Mouse (Mus musculus) limb, embryonic 14.5 days (tissue): ENCODE results near the gene Trmt2b. TPM values are rescaled to one million over a fixed set of nuclear protein-coding genes. Genes with fewer than 3 reads are reported as not detected.
A peak's percentile ranks its signal among the peaks of the same experiment; 100 is the strongest.

Experiments used
- ATAC-seq: fragments of 200-750 bp; cut with Nextera tagmentation; 2 replicates; pipeline ENCODE4 v1.8.0; 2017; ENCODE audit warnings: low read depth, moderate number of reproducible peaks, moderate TSS enrichment; ENCODE audit not compliant: low FRiP score
- DNase-seq: peaks from one replicate; pipeline ENCODE4 v3.0.0-alpha.2; 2015; ENCODE audit warnings: low spot score
- H3K27ac ChIP-seq: fragments of 300-500 bp; sonication (generic); replicated peaks from 2 replicates; pipeline ENCODE4 v1.5.1; 2014; ENCODE audit warnings: low read depth, mild to moderate bottlenecking, low read length, moderate library complexity, mixed read lengths
- H3K27me3 ChIP-seq: fragments of 300-500 bp; sonication (generic); 2 replicates; pipeline ENCODE4 v1.6.1; 2014; ENCODE audit warnings: low read length, mixed read lengths; ENCODE audit not compliant: control insufficient read depth, insufficient read depth
- H3K36me3 ChIP-seq: fragments of 300-500 bp; sonication (generic); 2 replicates; pipeline ENCODE4 v1.6.1; 2014; ENCODE audit warnings: mild to moderate bottlenecking, low read length, moderate library complexity, mixed read lengths; ENCODE audit not compliant: control insufficient read depth, insufficient read depth
- H3K4me1 ChIP-seq: fragments of 300-500 bp; sonication (generic); 2 replicates; pipeline ENCODE4 v1.6.1; 2014; ENCODE audit warnings: antibody characterized with exemption, low read length, mixed read lengths; ENCODE audit not compliant: control insufficient read depth, insufficient read depth
- H3K4me2 ChIP-seq: fragments of 300-500 bp; sonication (generic); replicated peaks from 2 replicates; pipeline ENCODE4 v1.6.1; 2014; ENCODE audit warnings: low read depth, mild to moderate bottlenecking, low read length, moderate library complexity; ENCODE audit not compliant: severe bottlenecking
- H3K4me3 ChIP-seq: fragments of 300-500 bp; sonication (generic); replicated peaks from 2 replicates; pipeline ENCODE4 v1.5.1; 2014; ENCODE audit warnings: low read length
- H3K9ac ChIP-seq: fragments of 300-500 bp; sonication (generic); 2 replicates; pipeline ENCODE4 v1.6.1; 2014; ENCODE audit warnings: mild to moderate bottlenecking, low read depth, low read length, moderate library complexity; ENCODE audit not compliant: severe bottlenecking
- H3K9me3 ChIP-seq: fragments of 300-500 bp; sonication (generic); 2 replicates; pipeline ENCODE4 v1.6.1; 2016; ENCODE audit warnings: low read length; ENCODE audit not compliant: control insufficient read depth
- POLR2A ChIP-seq: fragments of 200-500 bp; IDR thresholded peaks from 2 replicates; pipeline ENCODE4 v1.8.0; 2012; ENCODE audit warnings: inconsistent platforms, mild to moderate bottlenecking, moderate library complexity, borderline replicate concordance; ENCODE audit not compliant: insufficient read depth, insufficient read length; ENCODE audit errors: extremely low read depth
- WGBS: fragments of 180-500 bp; shearing (Covaris S2); extraction: QIAGEN DNeasy Blood & Tissue Kit; methylation state at CpG from one replicate; pipeline ENCODE4 v1.1.7; 2014; 5-methylcytosine and 5-hydroxymethylcytosine counted together
- polyA plus RNA-seq, 2 experiments: library from polyadenylated mRNA; depleted of rRNA in 1 of 2; stranded (reverse) in 1 of 2; unstranded in 1 of 2; fragments of >200 nt; fragmentation: Nextera tagmentation in 1 of 2; extraction: Ambion mirVana in 1 of 2; gene quantifications; 2 replicates each; pipeline versions ENCODE4 v1.2.1 to v1.2.3; 2012 to 2014

The Trmt2b gene
- polyA plus RNA-seq, 2 experiments, result 11.3 to 18.2 TPM

DNA sequence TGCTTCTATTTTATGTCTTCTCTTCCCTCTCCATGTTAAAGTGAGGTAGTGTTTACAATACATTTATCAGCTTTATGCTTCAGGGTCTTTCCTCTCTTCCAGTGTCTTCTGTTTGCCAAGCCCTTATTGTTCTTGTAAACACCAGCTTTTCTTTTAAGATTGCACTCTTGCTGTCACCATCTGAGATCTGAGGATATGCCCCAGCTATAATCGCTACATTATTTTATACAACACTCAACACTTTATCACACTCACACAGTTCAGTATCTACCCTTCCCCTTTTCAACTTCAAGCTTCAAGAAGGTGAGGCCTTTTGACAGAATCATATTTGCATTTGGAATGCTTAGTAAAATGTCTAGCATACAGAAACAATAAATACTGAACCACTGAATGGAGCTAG, 26.5 kb upstream of the Trmt2b start:
- Histone ChIP-seq H3K9me3 (no peaks in the 10 kb centered on the region), H3K27ac (no peak overlapping the region), H3K4me1 (no peaks in the 10 kb centered on the region), H3K36me3 (no peaks in the 10 kb centered on the region), H3K4me3 (no peak overlapping the region), H3K27me3 (no peaks in the 10 kb centered on the region), H3K9ac (no peak overlapping the region), H3K4me2 (no peak overlapping the region)
- TF ChIP-seq POLR2A, result no peak
- DNase-seq (no peak), ATAC-seq (no peak)
- 96% methylated on average over 1 of the region's 1 CpGs for WGBS

DNA sequence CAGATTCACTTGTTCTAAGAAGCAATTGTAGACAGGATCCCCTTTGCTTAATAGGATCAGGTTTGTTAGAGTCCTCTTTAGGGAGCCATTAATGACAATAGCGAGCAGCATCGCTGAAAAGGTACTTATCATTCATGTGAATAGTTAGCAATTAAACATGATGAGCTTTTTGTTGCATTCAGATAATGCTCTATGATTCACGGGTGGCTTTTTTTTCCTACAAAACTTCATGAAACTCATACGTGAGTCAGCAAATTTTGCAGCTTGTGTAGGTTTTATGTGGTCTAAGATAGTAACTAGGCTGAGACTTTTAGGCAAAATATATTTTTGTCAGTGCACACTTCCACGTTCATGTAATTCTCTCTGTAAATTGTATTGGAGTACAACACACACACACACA, 23.4 kb upstream of the Trmt2b start:
- Histone ChIP-seq H3K4me1 (no peaks in the 10 kb centered on the region), H3K4me2 (no peak overlapping the region), H3K27ac (no peak overlapping the region), H3K9me3 (no peaks in the 10 kb centered on the region), H3K27me3 (no peaks in the 10 kb centered on the region), H3K36me3 (no peaks in the 10 kb centered on the region), H3K4me3 (no peak overlapping the region), H3K9ac (no peak overlapping the region)
- no peak for DNase-seq
- 61% methylated on average over 5 of the region's 5 CpGs for WGBS
- no peak for TF ChIP-seq POLR2A
- no peak for ATAC-seq

DNA sequence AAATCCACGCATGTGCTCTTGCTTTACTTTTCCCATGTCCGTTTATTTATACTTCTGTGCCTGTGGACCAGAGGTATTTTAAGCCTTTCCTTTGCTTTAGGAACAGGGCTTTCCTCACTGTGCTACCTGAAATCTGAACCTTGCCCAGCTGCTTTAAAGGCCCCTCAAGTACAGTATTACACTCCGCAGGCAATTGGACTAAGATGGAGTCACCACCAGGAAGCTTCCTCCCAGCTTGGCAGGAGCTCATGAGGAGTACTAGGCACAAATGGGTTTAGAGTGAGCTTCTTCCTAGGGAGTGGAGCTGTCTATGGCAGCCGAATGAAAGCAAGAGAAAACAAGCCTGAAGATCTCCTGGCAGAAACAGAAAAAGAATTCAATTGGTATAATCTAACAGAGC, 20.4 kb upstream of the Trmt2b start:
- Histone ChIP-seq H3K27ac (no peak overlapping the region), H3K36me3 (no peaks in the 10 kb centered on the region), H3K27me3 (0 out of 2 replicates have a peak, but pooled peaks cover 4% of the 10 kb centered on the region), H3K9ac (no peak overlapping the region), H3K4me2 (peak overlapping the region; percentile 54), H3K4me3 (peak overlapping the region; percentile 43), H3K9me3 (no peaks in the 10 kb centered on the region), H3K4me1 (no peaks in the 10 kb centered on the region)
- DNase-seq (no peak), ATAC-seq (no peak)
- 39% methylated on average over 4 of the region's 4 CpGs for WGBS
- no peak for TF ChIP-seq POLR2A

DNA sequence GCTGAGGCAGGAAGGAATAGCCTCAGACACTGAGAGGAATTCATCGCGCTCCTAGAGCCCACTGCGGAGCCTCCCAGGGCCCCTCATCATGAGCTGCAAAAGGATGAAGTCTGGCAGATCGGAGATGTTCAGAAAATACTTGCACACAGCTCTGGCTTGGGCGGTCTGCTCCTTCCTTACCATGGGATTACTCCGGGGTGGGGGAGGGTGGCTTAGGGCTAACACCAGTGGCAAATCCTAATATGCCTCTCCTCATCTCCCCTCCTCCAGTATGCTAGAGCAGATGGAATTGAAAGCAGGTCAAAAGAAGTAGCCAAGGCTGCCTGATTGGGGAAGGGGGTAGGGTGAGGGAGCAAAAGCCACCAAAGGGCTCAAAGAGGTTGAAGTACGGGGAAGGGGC, 20.0 kb upstream of the Trmt2b start:
- no peak for ATAC-seq

DNA sequence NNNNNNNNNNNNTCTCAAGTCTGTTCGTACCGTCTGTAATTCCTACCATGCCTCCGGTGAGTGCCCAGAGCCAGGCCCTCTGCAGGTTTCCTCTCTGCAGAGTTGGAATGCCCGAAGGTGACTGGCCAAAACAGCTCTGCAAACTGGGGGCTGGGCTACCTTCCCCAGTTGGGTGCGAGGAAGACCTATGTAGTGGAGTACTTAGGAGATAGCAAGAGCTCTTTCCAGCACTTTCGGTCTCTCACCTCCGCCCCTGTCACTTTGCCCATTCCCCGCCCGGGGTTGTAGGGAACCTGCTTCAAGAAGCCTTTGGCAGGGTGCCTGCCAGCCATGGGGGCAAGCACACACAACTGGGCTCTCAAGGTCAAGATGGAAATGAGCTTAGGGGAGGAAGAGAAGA, 19.5 kb upstream of the Trmt2b start:
- H3K9ac ChIP-seq, result peak overlapping the region; percentile 12; the same call in 1 of the 2 replicates
- H3K9me3 ChIP-seq, result no peaks in the 10 kb centered on the region
- H3K4me3 ChIP-seq, result peak overlapping the region; percentile 43
- no peak for ATAC-seq
- H3K4me2 ChIP-seq, result peak overlapping the region; percentile 54
- 27% methylated on average over 9 of the region's 9 CpGs for WGBS
- no peak for DNase-seq
- no peaks in the 10 kb centered on the region for H3K4me1 ChIP-seq
- no peak overlapping the region for H3K27ac ChIP-seq
- H3K36me3 ChIP-seq, result no peaks in the 10 kb centered on the region
- no peak for TF ChIP-seq POLR2A
- 0 out of 2 replicates have a peak, but pooled peaks cover 4% of the 10 kb centered on the region for H3K27me3 ChIP-seq

More for the DNA sequence above, 20.0 kb upstream of the Trmt2b start:
- Histone ChIP-seq H3K4me1 (no peaks in the 10 kb centered on the region), H3K27ac (no peak overlapping the region), H3K9ac (0 out of 2 replicates have a peak overlapping the region, but pooled peaks have one; percentile 12), H3K4me3 (peak overlapping the region; percentile 43), H3K27me3 (0 out of 2 replicates have a peak, but pooled peaks cover 4% of the 10 kb centered on the region), H3K4me2 (peak overlapping the region; percentile 54), H3K36me3 (no peaks in the 10 kb centered on the region), H3K9me3 (no peaks in the 10 kb centered on the region)
- WGBS, result 27% methylated on average over 7 of the region's 7 CpGs
- no peak for DNase-seq
- no peak for TF ChIP-seq POLR2A

DNA sequence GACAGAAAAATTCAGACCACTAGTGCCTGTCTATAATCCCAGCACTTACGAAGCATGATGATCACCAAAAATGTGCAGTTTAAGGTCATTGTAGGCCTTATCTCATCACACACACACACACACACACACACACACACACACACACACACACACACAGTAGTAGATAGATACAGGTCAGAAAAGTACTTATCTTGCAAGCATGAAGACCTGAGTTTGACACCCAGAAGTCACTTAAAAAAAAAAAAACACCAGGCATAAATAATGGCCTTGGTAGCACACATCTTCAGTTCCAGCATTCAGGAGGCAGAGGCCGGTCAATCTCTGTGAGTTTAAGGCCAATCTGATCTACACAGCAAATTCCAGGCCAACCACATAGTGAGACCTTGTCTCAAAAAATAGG, 10.5 kb upstream of the Trmt2b start:
- H3K9me3 ChIP-seq, result no peaks in the 10 kb centered on the region
- no peak for DNase-seq
- no peak for TF ChIP-seq POLR2A
- no peak overlapping the region for H3K27ac ChIP-seq
- no peak overlapping the region for H3K9ac ChIP-seq
- no peaks in the 10 kb centered on the region for H3K36me3 ChIP-seq
- no peak for ATAC-seq
- H3K4me1 ChIP-seq, result no peaks in the 10 kb centered on the region
- H3K4me2 ChIP-seq, result no peak overlapping the region
- no peaks in the 10 kb centered on the region for H3K27me3 ChIP-seq
- 90% methylated on average over 2 of the region's 2 CpGs for whole genome bisulfite sequencing
- no peak overlapping the region for H3K4me3 ChIP-seq
